Mouse (Mus musculus) megakaryocyte, embryonic 14.5 days (primary cell): ENCODE measurements around the gene Fkbp15. TPM values are rescaled to one million over a fixed set of nuclear protein-coding genes. Genes with fewer than 3 reads are reported as not detected.
A peak's percentile ranks its signal among the peaks of the same experiment; 100 is the strongest.

Experiments
- H3K27me3 ChIP-seq: replicated peaks from 2 replicates; pipeline ENCODE3; 2012; ENCODE audit warnings: inconsistent platforms
- H3K36me3 ChIP-seq: replicated peaks from 2 replicates; pipeline ENCODE3; 2012; ENCODE audit warnings: low read length, inconsistent platforms, mixed read lengths
- H3K4me1 ChIP-seq: 2 replicates; pipeline ENCODE4 v1.6.1; 2012; ENCODE audit warnings: inconsistent platforms
- H3K4me3 ChIP-seq: replicated peaks from 2 replicates; pipeline ENCODE3; 2012; ENCODE audit warnings: moderate library complexity, mild to moderate bottlenecking, inconsistent platforms
- H3K9me3 ChIP-seq: 2 replicates; pipeline ENCODE4 v1.6.1; 2012; ENCODE audit warnings: inconsistent platforms
- FLI1 ChIP-seq: IDR thresholded peaks from 2 replicates; pipeline ENCODE4 v1.6.1; 2012; ENCODE audit warnings: low read length, inconsistent platforms, mixed read lengths
- GATA1 ChIP-seq: IDR thresholded peaks from 3 replicates; pipeline ENCODE4 v1.6.1; 2012; ENCODE audit warnings: mixed read lengths, low read length, inconsistent platforms, borderline replicate concordance
- polyA plus RNA-seq: library from polyadenylated mRNA; stranded (reverse); fragments of >175 nt; gene quantifications from 2 replicates; pipeline ENCODE4 v1.2.3, GENCODE M21; 2012; ENCODE audit warnings: low replicate concordance; ENCODE audit not compliant: insufficient read depth

Gene Fkbp15
- polyA plus RNA-seq, result 6.5 and 13.1 TPM in 2 replicates

DNA sequence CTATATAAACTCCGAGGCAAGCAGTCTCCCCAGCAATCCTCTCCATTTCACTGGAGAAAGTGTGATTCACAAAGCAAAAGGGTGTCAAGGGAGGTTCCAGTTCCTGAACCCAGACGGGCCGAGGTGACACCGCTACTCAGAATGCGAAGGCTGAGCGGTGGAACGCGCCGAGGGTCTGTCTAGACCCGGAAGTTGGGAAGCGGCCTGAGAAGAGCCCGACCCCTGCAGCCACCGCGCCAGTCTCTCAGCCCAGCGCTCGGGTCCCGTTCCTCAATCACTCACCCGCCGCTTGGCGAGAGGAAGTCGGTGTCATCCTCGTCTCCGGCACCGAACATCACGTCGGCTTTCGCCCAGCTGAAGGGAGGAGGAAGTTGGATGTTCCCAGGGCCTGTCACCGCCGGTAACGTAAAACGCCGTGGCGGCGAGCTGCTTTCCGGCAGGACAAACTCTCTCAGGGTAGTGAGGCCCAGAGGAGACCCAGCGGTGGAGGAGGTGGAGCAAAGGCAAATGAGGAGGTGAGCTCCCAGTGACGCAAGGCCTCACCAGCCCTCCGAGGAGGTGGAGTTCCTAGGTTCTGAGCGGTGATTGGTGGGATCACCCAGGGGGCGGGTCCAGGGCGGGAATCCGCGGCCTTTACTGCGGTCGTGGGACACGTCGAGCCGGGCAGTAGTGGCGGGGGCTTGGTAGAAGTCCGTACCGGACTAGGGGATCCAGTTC lies at the start of gene Fkbp15, which contains the start of gene Slc31a1:
Fkbp15 (minus strand) TSS at position 461 of the 717 bp plus-strand sequence.
Slc31a1 (plus strand) TSS at position 640 of the 717 bp plus-strand sequence.
- peak within 1 kb of the TSS; percentile 98 for H3K4me3 ChIP-seq
- peaks cover 18% of the 10 kb centered on the region for H3K36me3 ChIP-seq
- TF ChIP-seq GATA1 (no peak), FLI1 (peak; percentile 49; the same call in 1 of the 2 replicates)
- H3K9me3 ChIP-seq, result no peaks in the 10 kb centered on the region
- H3K4me1 ChIP-seq, result peaks cover 38% of the 10 kb centered on the region
- no peaks in the 10 kb centered on the region for H3K27me3 ChIP-seq

DNA sequence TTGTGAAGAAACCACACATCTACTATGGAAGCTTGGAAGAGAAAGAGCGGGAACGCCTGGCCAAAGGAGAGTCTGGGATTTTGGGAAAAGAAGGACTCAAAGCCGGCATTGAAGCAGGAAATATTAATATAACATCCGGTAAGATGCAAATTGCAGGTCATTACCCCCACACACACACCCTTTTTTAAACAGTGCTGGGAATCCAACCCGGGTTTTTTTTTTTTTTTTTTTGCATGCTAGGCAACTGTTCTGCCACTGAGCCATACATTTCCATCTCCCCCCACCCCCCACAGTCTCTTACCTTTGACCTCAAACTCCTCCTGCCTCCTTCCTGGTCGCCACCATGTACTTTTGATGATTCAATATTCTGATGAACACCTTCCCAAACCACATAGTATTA lies 49.3 kb upstream of the Fkbp15 start:
- peak overlapping the region; percentile 95 for H3K4me3 ChIP-seq
- H3K27me3 ChIP-seq, result no peaks in the 10 kb centered on the region
- peaks cover 54% of the 10 kb centered on the region for H3K36me3 ChIP-seq
- peaks cover 52% of the 10 kb centered on the region for H3K4me1 ChIP-seq
- no peak for TF ChIP-seq FLI1
- no peak for TF ChIP-seq GATA1
- no peaks in the 10 kb centered on the region for H3K9me3 ChIP-seq

- Histone ChIP-seq H3K27me3 (no peaks in the 10 kb centered on the region), H3K4me1 (peaks cover 54% of the 10 kb centered on the region), H3K36me3 (peaks cover 53% of the 10 kb centered on the region), H3K9me3 (no peaks in the 10 kb centered on the region), H3K4me3 (peak within 1 kb of the TSS; percentile 95)
- no peak for TF ChIP-seq GATA1
- TF ChIP-seq FLI1, result 0 out of 2 replicates have a peak, but pooled peaks have one; percentile 56
Measured at GRCm38 (mm10) chr4:62408601-62409282, 48.4 kb upstream of the Fkbp15 start, which contains the start of the genes Cdc26 and Prpf4. Gene Cdc26, minus strand, starts transcription at chr4:62408642. Gene Prpf4, plus strand, starts transcription at chr4:62408797.

DNA sequence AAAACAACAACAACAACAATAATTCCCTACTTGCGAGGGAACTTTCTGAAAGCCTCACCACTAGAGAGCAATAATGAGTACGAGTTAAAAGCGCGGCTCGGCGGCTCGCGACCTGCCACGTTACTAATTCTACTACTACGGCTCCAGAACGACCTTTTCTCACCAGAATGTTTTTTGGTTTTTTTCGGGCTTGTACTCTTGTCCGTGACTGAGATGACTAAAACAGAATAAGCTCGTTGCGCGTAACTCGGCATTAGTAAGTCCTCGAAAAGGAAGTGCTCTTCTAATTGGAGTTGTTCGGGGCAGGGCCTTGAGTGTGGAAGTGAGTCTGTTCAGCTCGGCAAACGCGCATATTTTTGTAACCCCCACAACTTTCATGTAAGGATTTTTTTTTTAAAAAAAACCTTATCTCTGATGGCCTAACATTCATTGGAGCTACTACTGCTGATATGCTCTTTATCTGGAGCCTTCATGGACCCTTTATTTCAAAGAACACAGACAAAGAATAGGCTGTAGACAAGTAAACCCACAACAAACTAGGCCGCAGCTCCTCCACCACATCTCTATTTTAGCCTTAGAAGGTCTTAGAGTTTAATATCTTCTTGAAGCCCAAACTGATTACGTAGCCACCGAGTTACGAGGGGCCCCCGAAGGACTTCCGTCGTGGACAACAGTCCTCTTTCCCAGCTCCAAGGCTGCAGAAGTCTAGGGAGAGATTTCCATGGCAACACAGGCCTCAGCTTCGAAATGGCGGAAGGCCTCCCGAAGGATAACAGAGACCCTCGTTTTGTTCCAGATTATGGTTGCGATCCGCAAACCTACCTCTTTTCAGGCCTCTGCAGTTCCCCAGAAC lies 47.6 kb upstream of the Fkbp15 start:
- Histone ChIP-seq H3K27me3 (no peaks in the 10 kb centered on the region), H3K4me1 (peaks cover 58% of the 10 kb centered on the region), H3K4me3 (peak overlapping the region; percentile 95), H3K36me3 (peaks cover 53% of the 10 kb centered on the region), H3K9me3 (no peaks in the 10 kb centered on the region)
- TF ChIP-seq FLI1, result no peak
- TF ChIP-seq GATA1, result no peak

- no peaks in the 10 kb centered on the region for H3K9me3 ChIP-seq
- H3K36me3 ChIP-seq, result peaks cover 53% of the 10 kb centered on the region
- H3K4me3 ChIP-seq, result no peak overlapping the region
- no peaks in the 10 kb centered on the region for H3K27me3 ChIP-seq
- H3K4me1 ChIP-seq, result peaks cover 45% of the 10 kb centered on the region
- TF ChIP-seq FLI1 (no peak), GATA1 (no peak)
Measured at GRCm38 (mm10) chr4:62406133-62406532, 45.8 kb upstream of the Fkbp15 start.

GRCm38 (mm10) chr4:62398956-62399355 lies 38.6 kb upstream of the Fkbp15 start:
- Histone ChIP-seq H3K4me3 (no peak overlapping the region), H3K36me3 (peaks cover 87% of the 10 kb centered on the region), H3K9me3 (no peaks in the 10 kb centered on the region), H3K27me3 (no peaks in the 10 kb centered on the region), H3K4me1 (peaks cover 52% of the 10 kb centered on the region)
- no peak for TF ChIP-seq GATA1
- TF ChIP-seq FLI1, result no peak

DNA sequence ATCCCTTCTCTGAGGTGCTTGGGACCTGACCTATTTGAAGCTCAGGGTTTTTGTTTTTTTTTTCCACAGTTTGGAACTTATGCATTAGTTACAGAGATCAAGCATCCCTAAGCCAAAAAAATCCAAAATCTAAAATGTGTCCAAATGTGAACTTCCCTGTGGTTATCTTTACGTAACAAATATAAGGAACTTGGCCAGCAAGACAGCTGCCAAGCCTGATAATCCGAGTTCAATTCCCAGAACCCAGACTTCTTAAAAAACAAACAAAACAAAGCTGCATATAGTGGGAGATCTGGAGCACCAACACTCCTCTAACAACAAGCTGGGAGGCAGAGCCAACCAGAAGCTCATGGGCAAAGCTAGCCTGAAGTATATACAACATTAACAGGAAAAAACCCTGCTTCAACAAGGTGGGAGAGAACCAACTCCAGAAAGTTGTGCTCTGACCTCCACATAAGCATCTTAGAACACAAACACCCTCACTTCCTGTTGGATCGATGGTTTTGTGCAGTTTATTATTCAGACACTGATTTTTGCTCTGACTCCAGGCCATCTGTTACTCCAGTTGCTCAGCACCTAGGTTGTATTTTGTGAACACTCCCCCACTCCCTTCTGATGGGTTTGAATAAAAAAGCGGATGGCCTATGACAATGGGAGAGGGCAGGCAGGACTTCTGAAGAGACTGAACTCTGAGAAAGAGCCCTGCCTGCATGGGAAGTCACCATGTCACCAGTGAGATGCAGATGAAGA lies 37.4 kb upstream of the Fkbp15 start:
- no peak for TF ChIP-seq FLI1
- no peak for TF ChIP-seq GATA1
- H3K4me1 ChIP-seq, result peaks cover 46% of the 10 kb centered on the region
- H3K9me3 ChIP-seq, result no peaks in the 10 kb centered on the region

DNA sequence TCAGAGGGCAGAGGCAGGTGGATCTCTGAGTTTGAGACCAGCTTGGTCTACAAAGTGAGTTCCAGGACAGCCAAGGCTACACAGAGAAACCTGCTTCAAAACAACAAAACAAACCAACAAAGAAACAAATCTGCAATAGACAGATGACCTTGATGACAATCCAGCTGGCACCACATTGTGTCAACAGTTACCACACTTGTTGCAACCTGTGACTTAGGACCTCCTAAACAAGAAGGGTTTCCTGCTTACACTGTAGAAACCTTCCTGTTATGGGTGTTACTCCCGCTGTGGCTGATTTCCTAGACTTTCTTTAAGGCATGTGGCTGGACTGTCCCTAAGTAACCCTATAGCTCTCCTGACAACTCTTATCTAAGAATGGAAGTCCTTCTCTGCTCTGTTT lies 35.5 kb upstream of the Fkbp15 start:
- no peaks in the 10 kb centered on the region for H3K9me3 ChIP-seq
- peaks cover 85% of the 10 kb centered on the region for H3K36me3 ChIP-seq
- TF ChIP-seq GATA1 (no peak), FLI1 (no peak)
- H3K4me3 ChIP-seq, result no peak overlapping the region
- no peaks in the 10 kb centered on the region for H3K27me3 ChIP-seq
- peaks cover 49% of the 10 kb centered on the region for H3K4me1 ChIP-seq

More for the DNA sequence above, 37.4 kb upstream of the Fkbp15 start:
- Histone ChIP-seq H3K27me3 (no peaks in the 10 kb centered on the region), H3K4me3 (no peak overlapping the region), H3K36me3 (peaks cover 85% of the 10 kb centered on the region)

GRCm38 (mm10) chr4:62393459-62393858 lies 33.1 kb upstream of the Fkbp15 start:
- Histone ChIP-seq H3K9me3 (no peaks in the 10 kb centered on the region), H3K27me3 (no peaks in the 10 kb centered on the region), H3K4me3 (no peak overlapping the region), H3K4me1 (peaks cover 37% of the 10 kb centered on the region), H3K36me3 (peaks cover 86% of the 10 kb centered on the region)
- TF ChIP-seq FLI1 (no peak), GATA1 (no peak)
